Mouse (Mus musculus) small intestine, adult 2 months (tissue): ENCODE measurements around the gene Ufsp1.

ENCODE experiments used
- CTCF ChIP-seq: fragments of 200-500 bp; IDR thresholded peaks from 2 replicates; pipeline ENCODE4 v1.5.1; 2012; ENCODE audit warnings: low read depth, mild to moderate bottlenecking, control low read depth, inconsistent platforms, low read length, moderate library complexity, mixed read lengths; ENCODE audit not compliant: insufficient replicate concordance, insufficient read length; ENCODE audit errors: extremely low read depth
- POLR2A ChIP-seq: fragments of 200-500 bp; IDR thresholded peaks from 2 replicates; pipeline ENCODE4 v1.6.1; 2012; ENCODE audit warnings: low read depth, mild to moderate bottlenecking, control low read depth, inconsistent platforms, low read length, moderate library complexity

- TF ChIP-seq CTCF (no peak), POLR2A (no peak)
Observed at GRCm38 (mm10) chr5:137332857-137333511, 38.6 kb downstream of the Ufsp1 start.
